Mouse (Mus musculus) ovary, postnatal 14 days (tissue): Measurements from ENCODE around the gene Abcb9.

ENCODE experiments used
- DNase-seq: peaks from one replicate; pipeline ENCODE4 v3.0.0; 2022; ENCODE audit warnings: low spot score

The Abcb9 gene

DNA sequence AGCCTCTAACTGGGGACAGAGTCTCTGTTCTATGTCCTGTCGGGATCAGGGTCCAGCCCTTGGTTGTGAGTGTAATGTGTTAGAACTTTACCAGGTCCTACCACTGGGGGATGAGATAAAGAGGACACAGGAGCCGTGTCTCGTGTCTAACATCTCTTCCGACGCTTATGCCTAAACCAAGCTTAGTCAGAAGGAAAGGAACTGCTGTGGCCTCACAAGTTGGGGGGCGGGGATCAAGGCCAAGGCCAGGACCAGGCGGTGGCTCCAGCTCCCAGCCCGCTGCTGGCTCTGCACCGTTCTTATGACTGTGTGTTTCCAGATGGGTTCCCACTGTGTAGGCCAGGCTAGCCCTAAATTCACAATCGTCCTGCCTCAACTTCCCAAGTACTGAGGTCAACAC, 82.7 kb downstream of the Abcb9 start:
- no peak for DNase-seq

DNA sequence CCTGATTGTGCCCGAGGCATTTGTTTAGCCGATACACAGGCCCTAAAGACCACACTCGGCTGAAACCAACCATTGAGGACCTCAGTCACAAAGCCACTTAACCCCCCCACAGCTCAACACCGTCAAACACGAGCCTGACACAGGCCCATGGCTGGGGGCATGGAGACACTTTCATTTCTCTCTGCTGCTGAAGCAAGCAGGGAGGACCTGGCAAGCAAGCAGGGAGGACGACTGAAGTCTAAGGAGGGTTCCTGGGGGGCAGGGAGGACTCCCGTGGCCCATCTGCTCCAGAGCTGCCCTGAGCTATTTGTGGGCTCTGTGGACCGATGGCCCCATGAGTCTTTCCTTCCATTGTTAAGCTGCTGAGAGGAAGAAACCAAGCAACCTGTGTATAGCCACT, 83.7 kb downstream of the Abcb9 start:
- DNase-seq: no peak
